Mouse (Mus musculus): ENCODE results near the gene Wsb1. TPM values are rescaled to one million over a fixed set of nuclear protein-coding genes. Genes with fewer than 3 reads are reported as not detected.
"Not testable (repeated sequence)": the region's sequence is repeated elsewhere in the genome, so short reads cannot be mapped to it uniquely, and the experiment has no call there.

The Wsb1 gene
- 8.8 TPM in 2 replicates for polyA plus RNA-seq (2012; ENCODE audit: insufficient read depth, insufficient read length, missing spikeins)

DNA sequence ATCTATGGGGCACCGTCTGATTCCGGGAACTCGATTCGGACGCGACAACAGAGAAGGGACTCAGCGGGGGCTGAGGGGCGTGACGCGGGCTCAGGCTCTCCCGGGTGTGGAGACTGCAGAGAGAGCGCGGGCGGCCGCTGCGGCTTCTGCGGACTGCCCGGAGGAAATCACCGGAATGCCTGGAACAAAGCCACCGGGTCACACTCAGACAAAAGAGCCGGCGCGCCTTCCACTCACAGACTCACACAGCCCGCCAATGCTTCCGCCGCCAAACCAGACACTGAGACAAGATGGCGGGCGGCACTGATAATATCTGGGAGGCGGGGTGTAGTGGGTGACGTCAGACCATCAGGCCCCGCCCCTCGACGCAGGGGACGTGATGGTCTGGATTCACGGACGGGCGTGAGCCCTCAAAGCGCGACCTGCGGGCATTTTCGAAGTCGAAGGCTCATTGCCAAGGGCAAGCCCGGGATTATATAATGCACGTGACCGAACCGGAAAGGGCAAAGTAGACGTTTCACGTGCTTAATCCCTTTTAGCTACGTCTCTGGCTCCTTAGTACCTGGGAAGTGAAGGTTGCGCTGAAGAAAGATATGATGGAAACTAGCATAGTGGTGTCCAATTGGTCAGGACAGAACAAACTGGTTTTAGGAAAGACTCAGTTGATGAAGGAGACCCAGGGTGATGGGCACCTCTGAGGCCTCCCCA, at the start of gene Wsb1:
Gene Wsb1, minus strand, starts transcription at position 281 of the 708 bp plus-strand sequence.
- H3K4me1 ChIP-seq (ENCODE audit: control insufficient read depth, insufficient read depth, insufficient read length, low read length), result peaks cover 5% of the 10 kb centered on the region; the same call in 1 of the 2 replicates
- H3K4me3 ChIP-seq (ENCODE audit: insufficient read depth, low read depth, low read length), result peak within 1 kb of the TSS; percentile 94
- peak within 1 kb of the TSS; percentile 96 for H3K27ac ChIP-seq (replicated peaks; ENCODE audit: low read depth, low read length)

DNA sequence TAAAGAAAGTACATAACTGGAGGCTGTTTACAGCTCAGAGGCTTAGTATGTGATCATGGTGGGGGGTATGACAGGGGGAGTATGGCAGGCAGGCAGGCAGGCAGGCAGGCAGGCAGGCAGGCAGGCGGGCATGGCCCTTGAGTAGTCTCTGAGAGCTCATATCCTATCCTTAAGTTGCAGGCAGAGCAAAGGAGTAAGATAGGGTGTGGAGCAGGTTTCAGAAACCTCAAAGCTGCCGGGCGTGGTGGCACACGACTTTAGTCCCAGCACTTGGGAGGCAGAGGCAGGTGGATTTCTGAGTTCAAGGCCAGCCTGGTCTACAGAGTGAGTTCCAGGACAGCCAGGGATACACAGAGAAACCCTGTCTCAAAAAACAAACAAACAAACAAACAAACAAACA, 49.8 kb upstream of the Wsb1 start:
- peaks cover 18% of the 10 kb centered on the region for H3K4me1 ChIP-seq (ENCODE audit: control insufficient read depth, insufficient read depth, insufficient read length, low read length)
- H3K4me3 ChIP-seq (ENCODE audit: insufficient read depth, low read depth, low read length); H3K27ac ChIP-seq (replicated peaks; ENCODE audit: low read depth, low read length): not testable (repeated sequence)

DNA sequence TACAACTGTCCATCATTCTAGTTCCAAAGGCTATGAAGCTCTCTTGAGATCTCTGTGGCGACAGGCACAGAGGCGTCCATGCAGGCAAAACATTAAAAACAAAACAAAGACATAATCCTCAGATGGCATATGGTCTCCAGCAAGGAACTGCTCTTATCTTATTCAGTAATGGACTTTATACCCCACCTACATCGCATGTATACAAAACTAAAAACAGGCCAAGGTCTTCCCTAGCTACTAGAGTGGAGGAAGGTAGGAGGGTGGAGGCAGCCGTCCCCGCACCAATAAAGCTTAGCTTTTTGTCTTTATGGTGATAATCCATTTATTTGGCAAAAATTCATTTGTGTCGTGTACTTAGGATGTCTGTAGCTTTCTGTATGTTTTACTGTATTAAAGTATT, 48.6 kb upstream of the Wsb1 start:
- no peak overlapping the region for H3K4me3 ChIP-seq (ENCODE audit: insufficient read depth, low read depth, low read length)
- H3K27ac ChIP-seq (replicated peaks; ENCODE audit: low read depth, low read length), result no peak overlapping the region
- H3K4me1 ChIP-seq (ENCODE audit: control insufficient read depth, insufficient read depth, insufficient read length, low read length), result peaks cover 18% of the 10 kb centered on the region

DNA sequence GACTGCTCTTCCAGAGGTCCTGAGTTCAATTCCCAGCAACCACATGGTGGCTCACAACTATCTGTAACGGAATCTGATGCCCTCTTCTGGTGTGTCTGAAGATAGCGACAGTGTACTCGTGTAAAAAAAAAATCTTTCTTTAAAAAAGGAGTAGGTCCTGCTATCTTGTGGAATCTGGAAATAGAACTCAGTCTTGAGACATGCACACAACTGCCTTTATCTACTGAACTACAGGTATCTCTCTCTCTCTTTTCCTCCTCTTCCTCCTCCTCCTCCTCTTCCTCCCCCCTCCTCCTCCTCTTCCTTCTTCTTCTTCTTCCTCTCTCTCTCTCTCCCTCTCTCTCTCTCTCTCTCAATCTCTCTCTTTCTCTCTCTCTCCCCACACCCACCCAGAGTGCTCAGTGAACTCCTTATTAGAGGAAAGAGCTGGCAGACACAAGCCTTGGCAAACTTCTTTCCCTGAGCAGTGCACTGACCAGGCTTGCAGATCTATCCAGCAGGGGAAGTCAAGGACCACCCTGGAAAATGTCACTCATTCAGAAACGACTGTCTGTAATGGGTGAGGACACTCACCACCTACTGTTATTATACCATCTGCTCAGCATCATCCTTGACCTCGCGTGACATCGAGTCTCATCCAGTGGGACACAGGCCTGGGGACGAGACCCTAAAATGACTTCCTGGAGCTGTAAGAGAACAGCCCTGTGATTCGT, 45.4 kb upstream of the Wsb1 start:
- no peaks in the 10 kb centered on the region for H3K4me1 ChIP-seq (ENCODE audit: control insufficient read depth, insufficient read depth, insufficient read length, low read length)
- H3K4me3 ChIP-seq (ENCODE audit: insufficient read depth, low read depth, low read length), result no peak overlapping the region
- no peak overlapping the region for H3K27ac ChIP-seq (replicated peaks; ENCODE audit: low read depth, low read length)

DNA sequence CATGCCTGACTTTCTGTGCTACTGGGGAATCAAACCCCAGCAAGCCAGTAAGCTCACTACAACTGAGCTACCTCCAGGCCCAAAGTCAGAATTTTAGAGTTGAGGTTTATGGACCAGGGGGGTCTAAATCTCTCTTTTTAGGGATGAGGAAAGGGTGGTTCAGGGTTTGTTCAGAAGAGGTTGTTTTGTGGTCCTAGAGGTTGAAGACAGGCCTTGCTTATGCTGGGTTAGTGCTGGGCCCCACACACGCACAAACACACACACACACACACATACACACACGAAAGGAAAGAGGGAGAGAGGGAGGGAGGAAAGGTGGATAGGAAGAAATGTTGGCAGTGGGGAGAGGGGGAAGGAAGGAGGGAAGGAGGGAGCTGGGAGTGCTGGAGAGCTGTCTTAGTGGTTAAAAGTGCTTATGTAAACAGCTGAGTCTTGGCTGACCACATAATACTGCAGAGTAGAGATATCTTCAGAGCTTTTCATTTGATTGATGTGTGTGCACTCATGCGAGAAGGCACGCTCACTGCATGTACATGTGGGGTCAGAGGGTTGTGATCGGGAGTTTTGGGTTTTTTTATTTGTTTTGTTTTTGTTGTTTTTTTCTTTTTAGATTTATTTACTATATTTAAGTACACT, 42.5 kb upstream of the Wsb1 start, which contains the start of gene Gm9964:
Gene Gm9964, minus strand, starts transcription at position 51 of the 636 bp plus-strand sequence.
- Histone ChIP-seq H3K27ac (replicated peaks; ENCODE audit: low read depth, low read length) (no peak within 1 kb of the TSS), H3K4me1 (ENCODE audit: control insufficient read depth, insufficient read depth, insufficient read length, low read length) (no peaks in the 10 kb centered on the region), H3K4me3 (ENCODE audit: insufficient read depth, low read depth, low read length) (no peak within 1 kb of the TSS)

DNA sequence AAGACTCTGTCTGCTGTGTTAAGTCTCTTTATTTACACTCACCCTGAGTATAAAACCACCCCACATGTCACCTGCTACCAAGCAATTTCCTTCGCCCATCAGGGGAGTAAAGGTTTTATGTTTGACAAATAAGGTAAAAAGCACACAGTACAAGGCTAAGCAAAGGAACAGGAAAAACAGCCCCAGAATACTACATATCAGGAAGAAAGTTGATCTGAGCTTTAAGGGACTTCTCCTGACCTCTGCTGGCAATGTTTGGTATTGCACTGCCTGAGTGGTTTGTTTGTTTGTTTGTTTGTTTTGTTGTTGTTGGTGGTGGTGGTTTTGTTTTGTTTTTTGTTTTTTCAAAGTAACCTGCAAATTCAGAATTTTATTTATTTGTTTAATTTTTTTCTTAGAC, 41.7 kb upstream of the Wsb1 start:
- no peak overlapping the region for H3K27ac ChIP-seq (replicated peaks; ENCODE audit: low read depth, low read length)
- H3K4me3 ChIP-seq (ENCODE audit: insufficient read depth, low read depth, low read length), result no peak overlapping the region
- no peaks in the 10 kb centered on the region for H3K4me1 ChIP-seq (ENCODE audit: control insufficient read depth, insufficient read depth, insufficient read length, low read length)

DNA sequence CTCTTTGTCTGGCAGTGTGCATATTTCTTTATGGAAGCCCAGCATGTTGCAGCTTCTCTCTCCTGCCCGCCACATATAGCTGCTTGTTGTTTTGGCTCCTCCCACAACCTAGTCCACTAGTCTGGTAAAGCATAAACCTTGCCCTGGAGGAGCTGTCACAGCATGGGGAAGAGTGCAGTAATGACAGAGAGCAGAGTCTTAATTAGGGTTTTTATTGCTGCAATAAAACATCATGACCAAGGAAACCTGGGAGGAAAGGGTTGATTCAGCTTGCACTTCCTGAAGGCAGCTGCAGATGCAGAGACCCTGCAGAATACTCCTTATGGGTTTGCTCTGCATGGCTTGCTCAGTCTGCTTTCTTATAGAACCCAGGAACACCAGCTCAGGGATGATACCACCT, 39.5 kb upstream of the Wsb1 start:
- no peaks in the 10 kb centered on the region for H3K4me1 ChIP-seq (ENCODE audit: control insufficient read depth, insufficient read depth, insufficient read length, low read length)
- H3K27ac ChIP-seq (replicated peaks; ENCODE audit: low read depth, low read length), result no peak overlapping the region
- H3K4me3 ChIP-seq (ENCODE audit: insufficient read depth, low read depth, low read length), result no peak overlapping the region

DNA sequence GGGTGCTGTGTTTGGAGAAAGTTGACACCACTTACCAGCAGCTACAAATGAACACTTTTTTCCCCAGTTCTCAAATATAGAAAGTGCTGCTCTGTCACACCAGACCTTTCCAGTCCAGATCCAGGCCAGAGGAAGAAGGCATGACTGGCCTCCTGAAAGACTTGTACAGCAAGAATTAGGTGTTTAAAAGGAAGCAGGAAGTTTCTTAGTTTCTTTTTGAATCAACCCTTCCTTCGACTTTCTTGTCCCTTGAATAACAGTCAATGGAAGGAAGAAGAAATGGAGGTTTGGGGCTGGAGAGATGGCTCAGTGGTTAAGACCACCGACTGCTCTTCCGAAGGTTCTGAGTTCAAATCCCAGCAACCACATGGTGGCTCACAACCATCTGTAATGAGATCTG, 38.6 kb upstream of the Wsb1 start:
- Histone ChIP-seq H3K4me3 (ENCODE audit: insufficient read depth, low read depth, low read length) (no peak overlapping the region), H3K4me1 (ENCODE audit: control insufficient read depth, insufficient read depth, insufficient read length, low read length) (peaks cover 1% of the 10 kb centered on the region; the same call in 1 of the 2 replicates), H3K27ac (replicated peaks; ENCODE audit: low read depth, low read length) (no peak overlapping the region)

DNA sequence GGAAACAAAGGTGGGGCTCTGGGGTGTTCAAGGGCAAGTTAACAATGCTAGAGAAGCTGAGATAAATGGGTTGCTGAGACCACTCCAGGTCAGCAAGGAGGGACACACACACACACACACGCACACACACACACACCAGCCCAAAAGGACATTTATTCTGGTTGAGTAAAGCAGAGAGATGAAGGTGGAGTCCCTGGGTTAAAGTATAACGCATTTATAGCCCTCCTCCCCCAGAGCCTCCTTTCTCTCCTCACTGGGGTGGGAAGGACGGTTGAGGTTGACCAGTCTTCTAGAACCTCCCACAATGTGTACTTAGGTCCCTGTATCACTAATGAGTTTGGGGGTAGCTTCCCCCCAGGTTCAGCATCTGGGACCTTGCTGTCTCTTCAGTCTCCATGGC, 37.7 kb upstream of the Wsb1 start:
- H3K4me3 ChIP-seq (ENCODE audit: insufficient read depth, low read depth, low read length), result no peak overlapping the region
- H3K27ac ChIP-seq (replicated peaks; ENCODE audit: low read depth, low read length), result no peak overlapping the region
- peaks cover 6% of the 10 kb centered on the region; the same call in 1 of the 2 replicates for H3K4me1 ChIP-seq (ENCODE audit: control insufficient read depth, insufficient read depth, insufficient read length, low read length)

DNA sequence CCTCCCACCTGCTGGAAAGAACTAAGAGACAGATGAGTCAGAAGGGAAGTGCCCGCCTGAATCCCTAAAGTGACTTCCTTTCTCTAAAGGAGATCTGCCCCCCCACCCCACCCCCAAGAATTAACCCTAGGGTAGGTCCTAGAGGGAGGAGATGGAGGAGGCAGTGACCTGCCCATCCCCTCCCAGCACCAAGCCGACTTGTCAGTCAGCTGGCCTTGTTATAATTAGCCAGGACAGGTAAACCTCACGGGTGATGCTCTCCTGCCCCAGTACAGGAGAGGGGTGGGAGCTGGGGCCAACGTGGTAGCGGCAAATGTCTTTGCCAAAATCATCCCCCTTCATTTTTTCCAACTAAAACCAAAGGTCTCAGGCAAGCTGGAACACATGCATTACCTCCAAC, 37.2 kb upstream of the Wsb1 start:
- Histone ChIP-seq H3K27ac (replicated peaks; ENCODE audit: low read depth, low read length) (no peak overlapping the region), H3K4me3 (ENCODE audit: insufficient read depth, low read depth, low read length) (no peak overlapping the region), H3K4me1 (ENCODE audit: control insufficient read depth, insufficient read depth, insufficient read length, low read length) (peaks cover 8% of the 10 kb centered on the region; the same call in 1 of the 2 replicates)

DNA sequence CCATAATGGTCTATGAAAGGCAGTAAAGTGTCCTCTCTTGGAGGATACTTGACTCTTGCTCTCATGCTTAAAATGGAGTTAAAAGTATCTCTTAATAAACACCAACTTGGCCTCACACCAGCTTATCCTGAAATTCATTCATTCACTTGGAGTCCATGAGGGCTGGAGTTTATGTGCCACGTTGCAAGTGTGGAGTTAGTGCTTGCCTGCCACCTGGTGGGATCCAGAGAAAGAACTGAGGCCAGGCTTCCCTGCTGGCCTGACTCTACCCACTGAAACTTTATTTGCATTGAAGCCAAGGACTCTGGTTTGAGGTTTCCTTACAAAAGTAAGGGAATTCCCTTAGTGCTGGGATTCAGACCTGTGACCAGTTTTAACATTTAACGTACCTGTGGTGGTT, 36.0 kb upstream of the Wsb1 start:
- Histone ChIP-seq H3K27ac (replicated peaks; ENCODE audit: low read depth, low read length) (no peak overlapping the region), H3K4me3 (ENCODE audit: insufficient read depth, low read depth, low read length) (no peak overlapping the region), H3K4me1 (ENCODE audit: control insufficient read depth, insufficient read depth, insufficient read length, low read length) (peaks cover 8% of the 10 kb centered on the region; the same call in 1 of the 2 replicates)

DNA sequence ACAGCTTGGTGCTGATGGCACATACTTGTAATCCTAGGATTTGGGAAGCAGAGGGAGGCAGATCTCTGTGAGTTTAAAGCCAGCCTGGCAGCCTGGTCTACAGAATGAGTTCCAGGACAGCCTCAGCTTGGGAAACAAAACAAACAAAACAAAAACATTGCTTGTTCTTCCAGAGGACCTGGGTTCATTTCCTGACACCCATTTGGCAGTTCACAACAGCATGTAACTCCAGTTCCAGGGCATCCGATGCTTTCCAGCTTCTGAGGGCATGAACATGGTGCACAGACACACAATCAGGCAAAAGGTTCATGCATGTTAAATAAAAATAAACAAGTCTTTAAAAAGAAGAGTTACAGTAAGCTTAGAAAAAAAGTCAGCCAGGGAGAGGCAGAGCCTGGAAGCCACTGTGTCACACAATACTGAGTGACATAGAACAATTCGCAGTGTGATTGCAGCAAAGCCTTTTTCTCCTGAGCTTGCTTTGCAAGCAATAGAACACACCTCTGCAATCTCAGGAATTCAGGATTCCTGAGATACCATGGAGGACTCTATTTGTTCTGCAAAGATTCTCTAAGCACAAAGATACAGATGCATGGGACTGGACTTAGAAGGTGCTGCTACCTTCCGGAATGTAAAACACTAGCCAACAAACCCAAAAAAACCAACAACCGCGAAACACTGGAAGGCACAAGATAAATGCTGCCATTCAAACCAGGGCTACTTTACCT, 34.6 kb upstream of the Wsb1 start:
- Histone ChIP-seq H3K4me3 (ENCODE audit: insufficient read depth, low read depth, low read length) (no peak overlapping the region), H3K27ac (replicated peaks; ENCODE audit: low read depth, low read length) (no peak overlapping the region), H3K4me1 (ENCODE audit: control insufficient read depth, insufficient read depth, insufficient read length, low read length) (peaks cover 8% of the 10 kb centered on the region; the same call in 1 of the 2 replicates)

DNA sequence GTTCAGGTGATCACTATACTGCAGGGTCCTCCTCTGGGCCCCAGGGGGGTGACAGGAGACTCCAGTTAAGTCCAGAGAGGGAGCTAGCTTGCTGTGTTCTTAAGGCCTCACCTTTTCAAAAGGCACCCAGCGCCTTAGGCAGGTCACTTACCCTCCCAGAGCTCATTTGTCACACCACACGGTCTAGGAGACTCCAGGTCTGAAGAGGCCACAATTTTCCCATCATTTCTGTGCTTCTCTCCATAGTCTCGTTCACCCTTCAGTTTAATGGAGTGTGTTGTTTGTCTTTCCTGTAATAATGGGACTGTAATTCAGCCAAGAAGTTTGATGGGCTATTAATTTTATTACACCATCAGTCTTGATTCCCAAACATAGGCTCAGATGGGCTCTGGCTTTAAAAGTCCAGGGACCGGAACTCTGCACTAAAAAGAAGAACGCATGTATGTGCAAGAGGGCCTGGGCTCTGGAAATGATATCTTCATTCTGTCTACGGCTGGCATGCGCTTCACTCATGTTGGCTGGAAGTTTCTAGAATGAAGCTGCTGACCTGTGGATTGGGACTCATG, 33.9 kb upstream of the Wsb1 start:
- Histone ChIP-seq H3K27ac (replicated peaks; ENCODE audit: low read depth, low read length) (no peak overlapping the region), H3K4me1 (ENCODE audit: control insufficient read depth, insufficient read depth, insufficient read length, low read length) (peaks cover 8% of the 10 kb centered on the region; the same call in 1 of the 2 replicates), H3K4me3 (ENCODE audit: insufficient read depth, low read depth, low read length) (no peak overlapping the region)

DNA sequence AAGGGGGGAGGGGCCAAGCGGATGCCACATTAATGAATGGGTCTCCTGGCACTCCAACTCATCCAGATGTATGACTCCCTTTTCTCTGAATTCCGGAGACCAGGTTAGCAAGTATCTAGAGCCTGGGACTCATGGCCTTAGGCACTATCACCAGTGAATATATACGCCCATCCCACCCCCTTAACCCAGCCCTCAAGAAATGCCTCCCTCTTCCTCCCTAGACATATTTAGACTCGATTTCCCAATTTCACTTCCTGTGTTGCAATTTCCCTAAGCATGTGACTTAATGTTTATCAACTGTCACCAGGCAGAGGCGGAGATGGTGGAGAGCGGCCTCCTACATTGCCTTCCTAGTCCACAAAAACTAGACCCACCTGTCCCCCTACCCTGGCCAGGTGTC, 33.0 kb upstream of the Wsb1 start:
- no peak overlapping the region for H3K4me3 ChIP-seq (ENCODE audit: insufficient read depth, low read depth, low read length)
- peak overlapping the region; percentile 53; the same call in 1 of the 2 replicates for H3K27ac ChIP-seq (replicated peaks; ENCODE audit: low read depth, low read length)
- H3K4me1 ChIP-seq (ENCODE audit: control insufficient read depth, insufficient read depth, insufficient read length, low read length), result peaks cover 8% of the 10 kb centered on the region; the same call in 1 of the 2 replicates

Data from brown adipose tissue, adult 24 weeks (tissue).